Mouse (Mus musculus): Measurements from ENCODE around the gene Frs3. TPM values are rescaled to one million over a fixed set of nuclear protein-coding genes. Genes with fewer than 3 reads are reported as not detected.

Gene Frs3
- total RNA-seq, 2 experiments from 2014 or later = 31.2 to 31.4 TPM

DNA sequence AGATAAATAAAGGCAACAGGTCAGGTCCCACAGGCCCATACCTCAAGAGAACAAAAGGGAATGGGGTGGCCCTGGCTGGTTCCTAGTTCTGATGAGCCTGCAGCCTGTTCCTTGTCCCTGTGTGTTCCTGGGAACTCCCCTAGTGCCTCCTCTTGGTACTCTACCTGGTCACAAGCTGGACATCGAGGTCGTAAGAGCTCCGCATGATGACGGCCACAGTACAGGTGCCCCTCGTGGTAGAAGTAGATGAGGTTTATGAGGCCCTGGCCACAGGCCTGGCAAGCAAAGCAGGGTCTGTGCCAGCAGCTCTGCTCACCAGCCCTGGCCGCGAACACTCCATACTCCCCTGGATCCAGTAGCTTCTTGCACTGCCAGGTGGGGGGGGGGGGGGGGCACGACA lies 1.1 kb downstream of the Frs3 start:
- DNase-seq (ENCODE audit: low spot score in 2 of 2) = no peak

GRCm38 (mm10) chr17:47691650-47692049 lies 2.8 kb downstream of the Frs3 start:
- DNase-seq (ENCODE audit: low spot score in 2 of 2) = no peak

- no peak for DNase-seq (ENCODE audit: low spot score in 2 of 2)
Measured at GRCm38 (mm10) chr17:47693671-47694441, 5.0 kb downstream of the Frs3 start.

DNA sequence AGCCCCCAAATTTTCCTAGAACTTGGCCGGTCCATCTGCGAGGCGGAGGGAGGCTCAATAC lies 5.4 kb downstream of the Frs3 start, which contains the start of gene Gm21981:
TSS of gene Gm21981 (minus strand) at position 14 of the 61 bp plus-strand sequence.
- DNase-seq (ENCODE audit: low spot score in 2 of 2) = no peak

GRCm38 (mm10) chr17:47694503-47695336 lies 5.9 kb downstream of the Frs3 start, which contains the start of gene Prickle4:
Gene Prickle4 (minus strand): TSS chr17:47694736.
- DNase-seq (ENCODE audit: low spot score in 2 of 2) = peak; percentile 99

DNA sequence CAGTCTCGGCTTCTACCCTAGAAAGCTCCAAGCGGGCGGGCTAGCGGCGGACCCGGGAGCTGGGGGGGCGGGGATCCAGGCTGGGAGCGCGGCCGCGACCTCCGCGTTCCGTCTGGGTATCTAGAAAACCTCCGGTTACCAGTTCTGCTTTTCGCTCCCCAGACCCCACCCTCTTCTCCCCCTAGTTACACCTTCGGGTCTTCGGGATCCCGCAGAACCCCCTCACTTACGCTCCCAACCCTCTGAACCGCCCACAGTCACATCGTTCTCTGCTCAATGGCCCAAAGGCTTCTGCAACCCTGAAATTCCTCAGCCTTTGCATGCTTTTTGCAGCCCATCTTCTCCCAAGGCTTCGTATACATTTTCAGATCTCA lies 6.5 kb downstream of the Frs3 start:
- no peak for DNase-seq (ENCODE audit: low spot score in 2 of 2)

DNA sequence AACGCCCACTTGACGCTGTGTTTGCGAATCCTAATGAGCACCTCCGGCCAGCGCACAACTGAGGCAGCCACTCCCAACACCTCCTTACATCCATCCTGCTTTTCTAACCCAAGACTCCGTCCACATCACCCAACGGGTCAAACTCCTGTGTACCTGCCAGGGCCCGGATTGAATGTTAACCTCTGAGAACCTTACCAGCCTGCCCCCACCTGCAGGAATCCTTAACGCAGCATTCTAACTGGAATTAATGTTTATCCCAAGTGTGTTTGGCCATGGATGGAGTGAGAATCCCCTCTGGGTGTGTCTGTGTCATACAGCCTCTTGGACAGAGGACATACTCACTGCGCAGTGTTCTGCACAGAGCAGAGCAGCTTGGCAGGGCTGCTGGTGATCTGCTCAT lies 9.3 kb downstream of the Frs3 start:
- no peak for DNase-seq (ENCODE audit: low spot score in 2 of 2)

GRCm38 (mm10) chr17:47699055-47699454 lies 10.2 kb downstream of the Frs3 start:
- no peak for DNase-seq (ENCODE audit: low spot score in 2 of 2)

- DNase-seq (ENCODE audit: low spot score in 2 of 2) = no peak
Measured at GRCm38 (mm10) chr17:47701793-47702192, 13.0 kb downstream of the Frs3 start.

DNA sequence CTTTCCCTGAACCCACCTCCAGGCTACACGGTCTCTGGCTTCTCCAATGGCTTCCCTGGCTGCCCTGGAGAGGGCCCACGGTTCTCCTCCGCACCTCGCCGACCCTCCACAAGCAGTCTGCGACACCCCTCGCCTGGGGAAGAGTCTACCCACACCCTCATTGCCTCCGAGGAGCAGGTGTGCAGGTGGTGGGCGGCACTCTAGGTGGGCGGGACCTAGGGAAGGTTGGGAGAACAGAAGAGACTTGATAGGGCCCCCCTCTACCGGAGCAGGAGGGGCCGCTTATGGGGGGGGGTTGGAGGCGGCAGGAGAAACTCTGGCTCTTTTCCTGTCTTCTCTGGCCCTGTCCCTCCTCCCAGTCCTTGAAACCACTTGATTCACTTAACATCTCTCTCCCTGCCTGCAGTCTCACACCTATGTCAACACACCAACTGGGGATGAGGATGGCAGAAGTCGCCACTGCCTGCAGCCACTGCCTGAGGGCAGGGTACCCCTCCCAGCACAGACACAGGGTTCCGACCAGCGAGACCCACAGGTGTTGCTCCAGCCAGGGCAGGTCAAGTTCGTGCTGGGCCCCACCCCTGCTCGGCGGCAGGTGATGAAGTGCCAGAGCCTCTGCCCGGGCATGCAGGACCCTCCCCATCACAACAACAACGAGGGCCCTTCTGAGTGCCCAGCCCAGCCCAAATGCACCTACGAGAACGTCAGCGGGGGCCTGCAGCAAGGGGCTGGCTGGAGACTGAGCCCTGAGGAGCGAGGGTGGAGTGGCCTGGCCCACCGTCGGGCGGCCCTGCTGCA lies 13.9 kb downstream of the Frs3 start:
- DNase-seq (ENCODE audit: low spot score in 2 of 2) = no peak

- no peak for DNase-seq (ENCODE audit: low spot score in 2 of 2)
Measured at GRCm38 (mm10) chr17:47703556-47703955, 14.7 kb downstream of the Frs3 start.

- DNase-seq (ENCODE audit: low spot score in 2 of 2) = no peak
Measured at GRCm38 (mm10) chr17:47704692-47705091, 15.9 kb downstream of the Frs3 start.

- no peak for DNase-seq (ENCODE audit: low spot score in 2 of 2)
Measured at GRCm38 (mm10) chr17:47706196-47706595, 17.4 kb downstream of the Frs3 start.

DNA sequence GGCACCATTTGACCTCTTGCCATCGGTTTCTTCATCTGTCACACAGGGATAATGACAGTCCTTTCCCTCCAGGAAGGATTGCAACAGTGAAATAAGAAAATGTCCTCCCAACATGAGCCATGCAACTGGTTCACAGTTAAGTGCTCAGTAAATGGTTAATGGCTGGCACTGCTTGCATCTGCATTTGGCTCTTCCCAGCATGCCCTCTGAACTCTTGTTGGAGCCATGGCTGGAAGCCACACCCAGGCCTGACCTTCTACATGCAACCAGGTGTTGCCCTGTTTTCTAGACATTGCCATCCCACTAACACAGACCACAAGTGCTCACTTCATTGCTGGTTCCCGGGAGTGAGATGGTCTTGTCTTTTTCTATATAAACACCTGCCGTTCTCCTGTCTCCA lies 19.1 kb downstream of the Frs3 start:
- DNase-seq (ENCODE audit: low spot score in 2 of 2) = no peak

DNA sequence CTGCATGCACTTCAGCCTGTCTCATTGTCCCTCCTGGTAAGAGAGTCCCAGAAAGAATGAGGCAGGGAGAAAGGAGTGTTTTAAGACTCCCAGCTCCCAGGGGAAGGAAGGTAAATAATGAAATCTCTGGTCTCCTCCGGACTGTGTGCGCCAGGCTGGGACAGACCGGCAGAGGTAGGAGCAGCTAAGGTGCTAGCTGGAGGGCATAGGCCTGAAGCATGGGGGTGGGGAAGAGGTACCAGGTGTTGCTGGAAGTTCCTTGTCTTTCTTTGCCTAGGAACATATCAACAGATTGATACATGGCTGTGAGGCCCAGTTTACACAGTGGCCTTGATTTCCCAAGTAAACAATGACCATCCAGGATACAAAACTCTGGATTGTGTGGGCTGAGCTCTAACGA lies 20.1 kb downstream of the Frs3 start:
- DNase-seq (ENCODE audit: low spot score in 2 of 2) = no peak

DNA sequence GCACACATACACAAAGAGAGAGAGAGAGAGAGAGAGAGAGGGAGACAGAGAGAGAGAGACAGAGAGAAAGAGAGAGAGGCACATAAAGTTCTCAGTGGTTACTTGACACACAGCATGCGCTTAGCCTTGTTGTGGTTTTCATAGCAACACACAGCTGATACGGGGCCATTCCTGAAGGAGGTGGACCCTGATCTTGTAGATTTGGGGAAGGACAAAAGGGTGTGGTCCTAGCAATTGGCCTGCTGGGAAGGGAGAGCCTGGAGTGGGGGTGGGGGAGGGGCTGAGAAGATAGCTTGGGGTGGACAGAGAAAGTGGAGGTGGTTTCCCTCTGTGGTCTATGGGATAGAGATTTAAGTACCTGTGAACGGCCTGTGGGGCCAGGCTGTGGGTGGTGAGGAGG lies 21.2 kb downstream of the Frs3 start:
- no peak for DNase-seq (ENCODE audit: low spot score in 2 of 2)

- no peak for DNase-seq (ENCODE audit: low spot score in 2 of 2)
Measured at GRCm38 (mm10) chr17:47711883-47712282, 23.1 kb downstream of the Frs3 start.

GRCm38 (mm10) chr17:47712889-47713571 lies 24.2 kb downstream of the Frs3 start:
- no peak for DNase-seq (ENCODE audit: low spot score in 2 of 2)

DNA sequence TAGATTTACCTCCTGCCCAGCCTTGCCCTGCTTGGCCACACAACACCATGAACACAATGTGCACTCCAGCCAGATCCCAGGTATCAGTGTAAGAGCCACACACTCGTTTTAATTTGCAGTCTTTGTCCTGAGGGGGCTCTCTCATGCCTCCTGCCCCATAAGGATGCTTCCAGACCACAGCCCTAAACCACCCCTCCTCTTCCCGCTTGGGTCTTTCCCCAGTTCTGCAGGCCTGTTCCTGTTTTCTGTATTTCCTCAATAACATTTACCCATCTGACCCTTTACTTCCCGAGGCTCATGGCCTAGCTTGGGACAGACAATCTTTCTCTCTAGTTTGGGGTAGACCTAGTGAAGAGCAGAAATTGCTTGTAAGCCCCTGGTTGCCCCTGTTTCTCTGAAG lies 26.2 kb downstream of the Frs3 start:
- DNase-seq (ENCODE audit: low spot score in 2 of 2) = no peak

DNA sequence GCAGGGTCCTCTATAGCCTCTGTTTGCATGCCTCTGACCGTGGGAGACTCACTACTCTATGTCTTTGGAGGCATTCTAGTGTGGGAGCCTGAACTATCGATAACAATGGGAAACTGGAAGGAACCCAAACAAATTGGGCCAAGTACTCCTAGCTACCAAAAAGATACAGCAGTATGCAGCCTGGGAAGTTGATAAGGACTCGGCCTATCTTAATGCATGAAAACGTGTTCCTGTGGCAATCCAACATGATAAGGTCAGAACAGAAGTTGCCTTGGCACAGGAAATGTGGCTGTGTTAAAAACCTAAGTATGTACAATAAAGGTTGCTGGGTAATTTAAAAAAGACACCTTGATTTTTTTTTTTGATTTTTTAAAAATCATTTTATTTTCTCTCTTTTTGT lies 32.4 kb downstream of the Frs3 start:
- DNase-seq (ENCODE audit: low spot score in 2 of 2) = no peak

- no peak for DNase-seq (ENCODE audit: low spot score in 2 of 2)
Measured at GRCm38 (mm10) chr17:47726566-47726965, 37.7 kb downstream of the Frs3 start, which contains the start of gene Pgc. Gene Pgc (plus strand): TSS chr17:47726842.
